Mouse (Mus musculus) C3H10T1/2 (cell line): ENCODE data around the gene Syngr3. TPM values are rescaled to one million over a fixed set of nuclear protein-coding genes. Genes with fewer than 3 reads are reported as not detected.

ENCODE experiments used
- polyA plus RNA-seq, 2 experiments: library from polyadenylated mRNA; unstranded; fragments of >200 nt; fragmentation: generic; extraction: Trizol; gene quantifications; one replicate each; pipeline ENCODE4 v1.2.1; 2012; ENCODE audit warnings: missing spikeins in 2 of 2

Gene Syngr3
- polyA plus RNA-seq: under 1 TPM; 0.14 to 0.27 TPM

GRCm38 (mm10) chr17:24689251-24690081, at the start of gene Syngr3:
Gene Syngr3, minus strand, starts transcription at chr17:24689955.

GRCm38 (mm10) chr17:24736330-24737051, 46.7 kb upstream of the Syngr3 start, which contains the start of gene Msrb1:
Gene Msrb1, plus strand, starts transcription at chr17:24736642.

DNA sequence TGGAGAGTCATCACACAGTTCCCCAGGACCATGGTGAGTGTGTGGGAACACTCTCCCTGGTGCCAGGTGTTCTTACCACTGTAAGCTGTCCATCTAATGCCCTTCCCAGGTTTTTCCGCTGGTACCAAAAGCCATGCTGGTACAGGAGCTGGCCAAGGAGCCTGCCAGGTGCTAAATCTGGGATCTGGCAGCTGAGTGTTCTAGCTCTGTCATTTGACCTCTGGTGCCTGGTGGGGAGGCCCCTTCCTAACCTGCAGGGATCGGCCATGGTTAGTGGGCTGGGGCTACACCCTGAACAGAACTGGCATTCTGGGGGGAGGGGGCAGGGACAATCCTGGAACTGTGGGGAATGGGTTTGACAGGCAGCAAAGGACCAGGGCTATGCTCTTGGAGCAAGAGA, 37.9 kb upstream of the Syngr3 start, which contains the start of gene Rpl3l:
TSS of gene Rpl3l (plus strand) at position 203 of the 400 bp plus-strand sequence.

GRCm38 (mm10) chr17:24724184-24724583, 34.4 kb upstream of the Syngr3 start, which contains the start of gene Ndufb10:
Gene Ndufb10, minus strand, starts transcription at chr17:24724478.

GRCm38 (mm10) chr17:24717943-24718342, 28.2 kb upstream of the Syngr3 start, which contains the start of the genes Rnf151 and Rps2:
Gene Rnf151, minus strand, starts transcription at chr17:24718063.
Gene Rps2, plus strand, starts transcription at chr17:24718116.

GRCm38 (mm10) chr17:24706982-24707800, 17.4 kb upstream of the Syngr3 start, which contains the start of gene Tbl3:
Gene Tbl3, minus strand, starts transcription at chr17:24707660.

DNA sequence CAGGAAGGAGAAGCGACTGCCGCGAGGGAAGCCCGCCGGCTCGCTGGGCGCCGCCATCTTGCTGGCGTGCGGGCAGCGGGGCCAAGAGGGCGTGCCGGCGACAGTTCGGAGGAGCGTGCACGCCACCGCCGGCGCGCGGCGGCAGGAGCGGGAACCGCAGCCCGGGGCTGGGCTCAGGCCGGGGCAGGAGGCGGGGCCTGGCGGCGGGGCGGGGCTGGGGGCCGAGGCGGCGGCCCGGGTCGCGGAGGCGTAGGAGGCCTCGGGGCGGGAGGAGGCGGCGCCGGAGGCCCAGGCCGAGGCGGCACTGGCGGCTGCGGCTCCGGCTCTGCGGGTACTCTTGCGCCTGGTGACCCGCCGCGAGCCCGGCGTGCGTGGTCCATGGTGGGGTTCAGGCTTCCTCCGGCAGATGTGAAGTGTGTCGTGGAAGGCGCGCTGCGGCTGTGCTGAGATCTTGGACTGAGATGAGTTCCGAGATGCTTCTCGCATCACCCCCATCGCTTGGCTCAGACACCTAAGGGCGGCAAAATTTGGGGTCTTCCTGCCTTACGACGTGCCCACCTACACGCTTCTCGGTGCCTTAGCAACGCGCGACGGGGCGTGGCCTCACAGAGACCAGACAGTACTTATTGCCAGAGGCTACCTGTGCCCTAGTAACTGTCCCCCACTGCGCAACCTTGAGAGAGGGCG, 6.4 kb upstream of the Syngr3 start, which contains the start of the genes Gfer and Noxo1:
TSS of gene Gfer (minus strand) at position 146 of the 687 bp plus-strand sequence.
TSS of gene Noxo1 (plus strand) at position 224 of the 687 bp plus-strand sequence.

GRCm38 (mm10) chr17:24669545-24670245, 20.1 kb downstream of the Syngr3 start, which contains the start of gene Zfp598:
Gene Zfp598, plus strand, starts transcription at chr17:24669687.

DNA sequence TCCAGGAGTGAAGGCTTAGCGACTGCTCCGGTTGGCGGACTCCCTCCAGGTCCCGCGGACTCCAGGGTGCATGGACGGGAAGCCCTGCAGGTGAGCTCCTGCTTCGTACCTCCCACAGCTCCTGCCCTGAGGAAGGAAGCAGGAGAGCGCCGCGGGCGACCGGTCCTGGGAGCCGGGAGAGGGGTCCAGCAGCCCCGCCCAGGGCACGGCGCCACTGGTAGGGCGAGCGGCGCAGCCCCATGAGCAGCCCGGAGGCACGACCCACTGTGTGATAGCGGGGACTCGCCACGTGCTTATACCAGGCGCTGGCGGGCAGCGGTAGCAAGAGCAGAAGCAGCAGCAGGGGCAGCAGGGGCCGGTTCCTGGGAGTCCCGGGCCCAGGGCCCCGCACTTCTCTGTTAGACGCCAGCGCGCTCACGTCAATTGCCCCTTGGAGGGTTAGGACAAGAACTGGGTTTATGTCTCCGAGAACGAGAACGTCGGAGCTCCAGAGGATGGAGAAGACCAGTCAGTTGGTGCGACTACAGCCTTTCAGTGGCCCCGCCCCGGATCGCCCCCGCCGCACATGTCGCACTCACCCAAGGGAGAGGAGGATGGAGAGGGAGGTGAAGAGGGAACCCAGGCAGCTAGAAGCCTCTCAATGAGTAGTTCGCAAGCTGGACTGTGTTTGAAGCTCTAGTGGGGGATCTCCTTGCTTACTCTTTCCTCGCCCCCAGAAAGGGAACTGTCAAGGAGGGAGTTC, 31.6 kb downstream of the Syngr3 start, which contains the start of gene Npw:
TSS of gene Npw (minus strand) at position 441 of the 742 bp plus-strand sequence.

DNA sequence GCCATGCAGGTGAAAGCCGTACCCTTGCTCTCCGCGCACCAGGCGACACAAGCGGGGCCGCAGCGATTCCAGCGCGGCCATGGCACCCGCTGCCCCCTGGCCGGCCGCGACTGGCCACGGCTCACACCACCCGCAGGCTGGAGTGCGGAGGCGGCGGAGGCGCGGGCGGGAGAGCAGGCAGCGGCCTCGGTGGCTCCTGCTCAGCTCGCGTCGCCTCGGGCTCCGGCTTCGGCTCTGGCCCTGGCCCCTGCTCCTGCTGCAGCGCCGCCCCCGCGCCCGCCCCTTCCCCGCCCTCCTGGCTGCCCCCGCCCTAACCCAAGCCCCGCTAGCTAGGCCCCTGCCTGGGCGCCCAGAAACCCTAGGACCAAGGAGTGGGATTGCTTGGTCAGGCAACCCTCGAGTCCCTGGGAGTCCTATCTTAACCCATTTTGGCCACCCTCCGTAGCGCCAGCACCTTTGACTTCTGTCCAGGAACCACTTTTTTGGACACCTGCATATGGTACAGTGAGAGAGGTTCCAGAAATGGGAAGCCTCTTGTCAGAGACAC, 39.6 kb downstream of the Syngr3 start, which contains the start of gene Slc9a3r2:
TSS of gene Slc9a3r2 (minus strand) at position 258 of the 547 bp plus-strand sequence.

Other genes starting within 250 kb of the Syngr3 start
- gene Dnase1l2, start 246.8 kb downstream of the Syngr3 start, polyA plus RNA-seq: 1 to 10 TPM in 1 of 2 experiments, under 1 TPM in 1; 0.20 to 3.1 TPM
- 10 to 100 TPM in 1 of 2 experiments, 1 to 10 TPM in 1; 9.2 to 27.4 TPM for gene E4f1, start 219.6 kb downstream of the Syngr3 start, polyA plus RNA-seq
- gene Pgp, start 219.6 kb downstream of the Syngr3 start, polyA plus RNA-seq: 10 to 100 TPM; 31.3 to 84.9 TPM
- under 1 TPM; 0.07 to 0.13 TPM for gene Bricd5, start 216.1 kb downstream of the Syngr3 start, polyA plus RNA-seq
- gene Mlst8, start 210.9 kb downstream of the Syngr3 start, polyA plus RNA-seq: 10 to 100 TPM; 11.5 to 32.9 TPM
- gene Caskin1, start 201.4 kb downstream of the Syngr3 start, polyA plus RNA-seq: under 1 TPM; 0.26 to 0.51 TPM
- 100 to 1,000 TPM in 1 of 2 experiments, 10 to 100 TPM in 1; 68.5 to 103 TPM for gene Traf7, start 162.0 kb downstream of the Syngr3 start, polyA plus RNA-seq
- gene Rab26, start 155.7 kb downstream of the Syngr3 start, polyA plus RNA-seq: under 1 TPM; 0.11 to 0.22 TPM
- gene Pkd1, start 140.1 kb downstream of the Syngr3 start, polyA plus RNA-seq: 10 to 100 TPM in 1 of 2 experiments, 1 to 10 TPM in 1; 6.9 to 98.9 TPM
- gene Tsc2, start 57.3 kb downstream of the Syngr3 start, polyA plus RNA-seq: 100 to 1,000 TPM in 1 of 2 experiments, 10 to 100 TPM in 1; 78.3 to 110 TPM
- 10 to 100 TPM; 27.3 to 51.1 TPM for gene Nthl1, start 57.3 kb downstream of the Syngr3 start, polyA plus RNA-seq
- gene Slc9a3r2, start 39.6 kb downstream of the Syngr3 start, polyA plus RNA-seq: 10 to 100 TPM in 1 of 2 experiments, 1 to 10 TPM in 1; 2.8 to 26.5 TPM
- gene Npw, start 31.5 kb downstream of the Syngr3 start, polyA plus RNA-seq: not detected
- 10 to 100 TPM; 14.9 to 24.2 TPM for gene Zfp598, start 20.3 kb downstream of the Syngr3 start, polyA plus RNA-seq
- gene Gfer, start 6.2 kb upstream of the Syngr3 start, polyA plus RNA-seq: 10 to 100 TPM; 40.0 to 84.5 TPM
- gene Noxo1, start 6.3 kb upstream of the Syngr3 start, polyA plus RNA-seq: 1 to 10 TPM; 1.9 to 6.3 TPM
- gene Tbl3, start 17.7 kb upstream of the Syngr3 start, polyA plus RNA-seq: 100 to 1,000 TPM in 1 of 2 experiments, 10 to 100 TPM in 1; 28.8 to 116 TPM
- gene Rnf151, start 28.1 kb upstream of the Syngr3 start, polyA plus RNA-seq: 1 to 10 TPM; 2.0 to 2.2 TPM
- 100 to 1,000 TPM; 451 to 471 TPM for gene Rps2, start 28.2 kb upstream of the Syngr3 start, polyA plus RNA-seq
- gene Ndufb10, start 34.5 kb upstream of the Syngr3 start, polyA plus RNA-seq: 100 to 1,000 TPM; 438 to 576 TPM
- not detected for gene Rpl3l, start 37.9 kb upstream of the Syngr3 start, polyA plus RNA-seq
- gene Msrb1, start 46.7 kb upstream of the Syngr3 start, polyA plus RNA-seq: 100 to 1,000 TPM in 1 of 2 experiments, 10 to 100 TPM in 1; 99.5 to 155 TPM
- gene Hs3st6, start 63.0 kb upstream of the Syngr3 start, polyA plus RNA-seq: under 1 TPM; 0.02 to 0.04 TPM
- gene Meiob, start 114.3 kb upstream of the Syngr3 start, polyA plus RNA-seq: not detected
- gene Hagh, start 150.2 kb upstream of the Syngr3 start, polyA plus RNA-seq: 10 to 100 TPM; 29.5 to 54.2 TPM
- gene Fahd1, start 160.4 kb upstream of the Syngr3 start, polyA plus RNA-seq: 10 to 100 TPM in 1 of 2 experiments, 1 to 10 TPM in 1; 2.4 to 14.2 TPM
- gene Igfals, start 176.0 kb upstream of the Syngr3 start, polyA plus RNA-seq: 1 to 10 TPM in 1 of 2 experiments, under 1 TPM in 1; 0.02 to 1.7 TPM
- 10 to 100 TPM; 52.2 to 83.5 TPM for gene Nubp2, start 196.4 kb upstream of the Syngr3 start, polyA plus RNA-seq
- 10 to 100 TPM; 29.6 to 47.8 TPM for gene Spsb3, start 196.7 kb upstream of the Syngr3 start, polyA plus RNA-seq
- gene Eme2, start 205.1 kb upstream of the Syngr3 start, polyA plus RNA-seq: 10 to 100 TPM; 10.0 to 12.7 TPM
- 100 to 1,000 TPM; 126 to 185 TPM for gene Mrps34, start 205.2 kb upstream of the Syngr3 start, polyA plus RNA-seq
- 10 to 100 TPM; 23.3 to 53.3 TPM for gene Nme3, start 206.5 kb upstream of the Syngr3 start, polyA plus RNA-seq
- 10 to 100 TPM in 1 of 2 experiments, 1 to 10 TPM in 1; 3.9 to 54.1 TPM for gene Mapk8ip3, start 247.0 kb upstream of the Syngr3 start, polyA plus RNA-seq